Mouse (Mus musculus) heart, embryonic 11.5 days (tissue): ENCODE data around the gene Mtap. TPM values are rescaled to one million over a fixed set of nuclear protein-coding genes. Genes with fewer than 3 reads are reported as not detected.

Experiments
- ATAC-seq: fragments of 200-750 bp; cut with Nextera tagmentation; replicated peaks from 2 replicates; pipeline ENCODE4 v1.8.0; 2017; ENCODE audit warnings: moderate library complexity; ENCODE audit not compliant: insufficient number of reproducible peaks, low FRiP score, low TSS enrichment
- H3K27ac ChIP-seq: fragments of 300-500 bp; sonication (generic); 2 replicates; pipeline ENCODE4 v1.5.1; 2014; ENCODE audit warnings: mild to moderate bottlenecking, low read depth, low read length
- H3K27me3 ChIP-seq: fragments of 300-500 bp; sonication (generic); 2 replicates; pipeline ENCODE4 v1.6.1; 2014; ENCODE audit warnings: mild to moderate bottlenecking, low read length, mixed read lengths; ENCODE audit not compliant: control insufficient read depth, insufficient read depth
- H3K36me3 ChIP-seq: fragments of 300-500 bp; sonication (generic); 2 replicates; pipeline ENCODE4 v1.6.1; 2014; ENCODE audit warnings: mild to moderate bottlenecking, low read length, moderate library complexity, mixed read lengths; ENCODE audit not compliant: control insufficient read depth, insufficient read depth
- H3K4me1 ChIP-seq: fragments of 300-500 bp; sonication (generic); 2 replicates; pipeline ENCODE4 v1.6.1; 2014; ENCODE audit warnings: low read length; ENCODE audit not compliant: control insufficient read depth, insufficient read depth
- H3K4me2 ChIP-seq: fragments of 300-500 bp; sonication (generic); 2 replicates; pipeline ENCODE4 v1.6.1; 2014; ENCODE audit warnings: mild to moderate bottlenecking, moderate library complexity
- H3K4me3 ChIP-seq: fragments of 300-500 bp; sonication (generic); 2 replicates; pipeline ENCODE4 v1.5.1; 2014; ENCODE audit warnings: low read depth, low read length
- H3K9ac ChIP-seq: fragments of 300-500 bp; sonication (generic); 2 replicates; pipeline ENCODE4 v1.6.1; 2014; ENCODE audit warnings: mild to moderate bottlenecking, low read depth, low read length, moderate library complexity
- H3K9me3 ChIP-seq: fragments of 300-500 bp; sonication (generic); replicated peaks from 2 replicates; pipeline ENCODE4 v1.6.1; 2016; ENCODE audit warnings: low read length; ENCODE audit not compliant: control insufficient read depth
- WGBS: fragments of 180-500 bp; shearing (Covaris S2); extraction: QIAGEN DNeasy Blood & Tissue Kit; methylation state at CpG from one replicate; pipeline ENCODE4 v1.1.7; 2014; ENCODE audit not compliant: insufficient replicate concordance; 5-methylcytosine and 5-hydroxymethylcytosine counted together
- polyA plus RNA-seq: library from polyadenylated mRNA; unstranded; fragments of >200 nt; fragmentation: Nextera tagmentation; extraction: Ambion mirVana; gene quantifications from 2 replicates; pipeline ENCODE4 v1.2.1, GENCODE M21; 2014

Gene Mtap
- polyA plus RNA-seq, 1 experiment from 2014 or later, result 76.8 TPM

- H3K36me3 ChIP-seq, result peaks cover 14% of the 10 kb centered on the region; the same call in 1 of the 2 replicates
- no peak overlapping the region for H3K9ac ChIP-seq
- H3K27ac ChIP-seq, result no peak overlapping the region
- no peak overlapping the region for H3K4me2 ChIP-seq
- 45% methylated on average over 6 of the region's 6 CpGs for WGBS
- 0 out of 2 replicates have a peak, but pooled peaks have one; percentile 55 for ATAC-seq
- H3K27me3 ChIP-seq, result no peaks in the 10 kb centered on the region
- no peak overlapping the region for H3K4me3 ChIP-seq
- peaks cover 13% of the 10 kb centered on the region for H3K4me1 ChIP-seq
- H3K9me3 ChIP-seq, result no peaks in the 10 kb centered on the region
These were observed 8.5 kb downstream of the Mtap start for GRCm38 (mm10) chr4:89145409-89145808.

GRCm38 (mm10) chr4:89146291-89146690, 9.4 kb downstream of the Mtap start:
- Histone ChIP-seq H3K4me3 (no peak overlapping the region), H3K27me3 (no peaks in the 10 kb centered on the region), H3K4me1 (peaks cover 4% of the 10 kb centered on the region), H3K27ac (no peak overlapping the region), H3K4me2 (no peak overlapping the region), H3K9ac (no peak overlapping the region), H3K9me3 (no peaks in the 10 kb centered on the region), H3K36me3 (peaks cover 15% of the 10 kb centered on the region)
- WGBS, result 45% methylated on average over 3 of the region's 3 CpGs
- ATAC-seq, result no peak

GRCm38 (mm10) chr4:89149261-89149660, 12.3 kb downstream of the Mtap start:
- no peak overlapping the region for H3K27ac ChIP-seq
- H3K4me2 ChIP-seq, result no peak overlapping the region
- no peak for ATAC-seq
- H3K4me1 ChIP-seq, result no peaks in the 10 kb centered on the region
- H3K4me3 ChIP-seq, result no peak overlapping the region
- no peak overlapping the region for H3K9ac ChIP-seq
- no peaks in the 10 kb centered on the region for H3K27me3 ChIP-seq
- H3K9me3 ChIP-seq, result no peaks in the 10 kb centered on the region
- peaks cover 16% of the 10 kb centered on the region for H3K36me3 ChIP-seq

GRCm38 (mm10) chr4:89161389-89161788, 24.5 kb downstream of the Mtap start:
- Histone ChIP-seq H3K36me3 (peaks cover 22% of the 10 kb centered on the region), H3K4me2 (no peak overlapping the region), H3K4me3 (no peak overlapping the region), H3K9me3 (no peaks in the 10 kb centered on the region), H3K9ac (no peak overlapping the region), H3K27me3 (no peaks in the 10 kb centered on the region), H3K4me1 (no peaks in the 10 kb centered on the region), H3K27ac (no peak overlapping the region)
- 82% methylated on average over 3 of the region's 3 CpGs for WGBS
- no peak for ATAC-seq

GRCm38 (mm10) chr4:89162496-89162895, 25.6 kb downstream of the Mtap start:
- no peaks in the 10 kb centered on the region for H3K27me3 ChIP-seq
- no peak for ATAC-seq
- H3K27ac ChIP-seq, result no peak overlapping the region
- WGBS, result 79% methylated on average over 5 of the region's 5 CpGs
- peaks cover 22% of the 10 kb centered on the region for H3K36me3 ChIP-seq
- no peaks in the 10 kb centered on the region for H3K9me3 ChIP-seq
- H3K4me1 ChIP-seq, result no peaks in the 10 kb centered on the region
- no peak overlapping the region for H3K4me2 ChIP-seq
- H3K4me3 ChIP-seq, result no peak overlapping the region
- no peak overlapping the region for H3K9ac ChIP-seq

- H3K27me3 ChIP-seq, result no peaks in the 10 kb centered on the region
- H3K4me1 ChIP-seq, result no peaks in the 10 kb centered on the region
- no peak overlapping the region for H3K4me2 ChIP-seq
- 86% methylated on average over 8 of the region's 8 CpGs for WGBS
- H3K9ac ChIP-seq, result no peak overlapping the region
- H3K36me3 ChIP-seq, result peaks cover 20% of the 10 kb centered on the region
- no peak overlapping the region for H3K4me3 ChIP-seq
- ATAC-seq, result no peak
- H3K9me3 ChIP-seq, result no peaks in the 10 kb centered on the region
- no peak overlapping the region for H3K27ac ChIP-seq
These were observed 26.7 kb downstream of the Mtap start for GRCm38 (mm10) chr4:89163613-89164012.

- no peak overlapping the region for H3K9ac ChIP-seq
- H3K27me3 ChIP-seq, result no peaks in the 10 kb centered on the region
- H3K4me2 ChIP-seq, result no peak overlapping the region
- WGBS, result 92% methylated on average over 2 of the region's 2 CpGs
- no peak for ATAC-seq
- no peaks in the 10 kb centered on the region for H3K9me3 ChIP-seq
- H3K4me3 ChIP-seq, result no peak overlapping the region
- H3K4me1 ChIP-seq, result no peaks in the 10 kb centered on the region
- H3K36me3 ChIP-seq, result peaks cover 23% of the 10 kb centered on the region
- H3K27ac ChIP-seq, result no peak overlapping the region
These were observed 27.8 kb downstream of the Mtap start for GRCm38 (mm10) chr4:89164681-89165080.

- no peak for ATAC-seq
- H3K36me3 ChIP-seq, result peaks cover 37% of the 10 kb centered on the region
- WGBS, result 95% methylated on average over 9 of the region's 9 CpGs
These were observed 32.0 kb downstream of the Mtap start for GRCm38 (mm10) chr4:89168877-89169276.

GRCm38 (mm10) chr4:89169739-89170138, 32.8 kb downstream of the Mtap start:
- H3K4me2 ChIP-seq, result no peak overlapping the region
- no peak overlapping the region for H3K27ac ChIP-seq
- no peak for ATAC-seq
- H3K9me3 ChIP-seq, result no peaks in the 10 kb centered on the region
- 81% methylated on average over 4 of the region's 4 CpGs for WGBS
- no peak overlapping the region for H3K4me3 ChIP-seq
- peaks cover 36% of the 10 kb centered on the region for H3K36me3 ChIP-seq
- no peak overlapping the region for H3K9ac ChIP-seq
- H3K4me1 ChIP-seq, result no peaks in the 10 kb centered on the region
- H3K27me3 ChIP-seq, result no peaks in the 10 kb centered on the region

More at GRCm38 (mm10) chr4:89168877-89169276, 32.0 kb downstream of the Mtap start:
- Histone ChIP-seq H3K27me3 (no peaks in the 10 kb centered on the region), H3K4me1 (no peaks in the 10 kb centered on the region), H3K9ac (no peak overlapping the region), H3K9me3 (no peaks in the 10 kb centered on the region), H3K4me2 (no peak overlapping the region), H3K27ac (no peak overlapping the region), H3K4me3 (no peak overlapping the region)
